Mouse (Mus musculus) forebrain, embryonic 11.5 days (tissue): ENCODE data around the gene Tbc1d8. TPM values are rescaled to one million over a fixed set of nuclear protein-coding genes. Genes with fewer than 3 reads are reported as not detected.

Experiments used
- ATAC-seq: fragments of 200-750 bp; cut with Nextera tagmentation; replicated peaks from 2 replicates; pipeline ENCODE4 v1.8.0; 2017; ENCODE audit warnings: moderate TSS enrichment; ENCODE audit not compliant: low FRiP score
- DNase-seq: peaks from one replicate; pipeline ENCODE4 v3.0.0-alpha.2; 2017; ENCODE audit warnings: low spot score
- H3K27ac ChIP-seq: fragments of 300-500 bp; sonication (generic); 2 replicates; pipeline ENCODE4 v1.5.1; 2014; ENCODE audit warnings: low read depth, low read length
- H3K27me3 ChIP-seq: fragments of 300-500 bp; sonication (generic); 2 replicates; pipeline ENCODE4 v1.6.1; 2014; ENCODE audit warnings: mild to moderate bottlenecking, low read length, mixed read lengths; ENCODE audit not compliant: control insufficient read depth, insufficient read depth
- H3K36me3 ChIP-seq: fragments of 300-500 bp; sonication (generic); 2 replicates; pipeline ENCODE4 v1.6.1; 2014; ENCODE audit warnings: mild to moderate bottlenecking, low read length, moderate library complexity, mixed read lengths; ENCODE audit not compliant: control insufficient read depth, insufficient read depth
- H3K4me1 ChIP-seq: fragments of 300-500 bp; sonication (generic); replicated peaks from 2 replicates; pipeline ENCODE4 v1.6.1; 2014; ENCODE audit warnings: low read length, mixed read lengths; ENCODE audit not compliant: control insufficient read depth, insufficient read depth
- H3K4me2 ChIP-seq: fragments of 300-500 bp; sonication (generic); 2 replicates; pipeline ENCODE4 v1.6.1; 2014; ENCODE audit warnings: low read depth, mild to moderate bottlenecking, low read length, moderate library complexity, mixed read lengths; ENCODE audit not compliant: severe bottlenecking
- H3K4me3 ChIP-seq: fragments of 300-500 bp; sonication (generic); 2 replicates; pipeline ENCODE4 v1.5.1; 2014; ENCODE audit warnings: low read depth, low read length
- H3K9ac ChIP-seq: fragments of 300-500 bp; sonication (generic); 2 replicates; pipeline ENCODE4 v1.6.1; 2014; ENCODE audit warnings: low read length
- H3K9me3 ChIP-seq: fragments of 300-500 bp; sonication (generic); 2 replicates; pipeline ENCODE4 v1.6.1; 2016; ENCODE audit warnings: low read length, mixed read lengths; ENCODE audit not compliant: control insufficient read depth
- WGBS: fragments of 180-500 bp; shearing (Covaris S2); extraction: QIAGEN DNeasy Blood & Tissue Kit; methylation state at CpG from one replicate; pipeline ENCODE4 v1.1.7; 2014; 5-methylcytosine and 5-hydroxymethylcytosine counted together
- polyA plus RNA-seq: library from polyadenylated mRNA; unstranded; fragments of >200 nt; fragmentation: Nextera tagmentation; extraction: Ambion mirVana; gene quantifications from 2 replicates; pipeline ENCODE4 v1.2.1, GENCODE M21; 2014

The Tbc1d8 gene
- polyA plus RNA-seq, 1 experiment from 2014 or later, result 6.5 TPM

GRCm38 (mm10) chr1:39448238-39448637 is 30.3 kb downstream of the Tbc1d8 start:
- DNase-seq, result no peak
- Histone ChIP-seq H3K4me2 (no peak overlapping the region), H3K4me3 (no peak overlapping the region), H3K4me1 (0 out of 2 replicates have a peak, but pooled peaks cover 2% of the 10 kb centered on the region), H3K9ac (no peak overlapping the region), H3K9me3 (no peaks in the 10 kb centered on the region), H3K36me3 (no peaks in the 10 kb centered on the region), H3K27ac (no peak overlapping the region), H3K27me3 (no peaks in the 10 kb centered on the region)
- WGBS, result 92% methylated on average over 5 of the region's 5 CpGs
- no peak for ATAC-seq

GRCm38 (mm10) chr1:39446178-39446577 is 32.4 kb downstream of the Tbc1d8 start:
- Histone ChIP-seq H3K4me1 (0 out of 2 replicates have a peak, but pooled peaks cover 2% of the 10 kb centered on the region), H3K4me2 (no peak overlapping the region), H3K27me3 (no peaks in the 10 kb centered on the region), H3K9ac (no peak overlapping the region), H3K9me3 (no peaks in the 10 kb centered on the region), H3K27ac (no peak overlapping the region), H3K4me3 (no peak overlapping the region), H3K36me3 (no peaks in the 10 kb centered on the region)
- DNase-seq (no peak), ATAC-seq (no peak)
- WGBS, result 84% methylated on average over 5 of the region's 5 CpGs

GRCm38 (mm10) chr1:39445303-39446050 is 33.1 kb downstream of the Tbc1d8 start:
- no peak overlapping the region for H3K9ac ChIP-seq
- H3K4me3 ChIP-seq, result no peak overlapping the region
- DNase-seq (no peak), ATAC-seq (no peak)
- H3K36me3 ChIP-seq, result no peaks in the 10 kb centered on the region
- no peak overlapping the region for H3K4me2 ChIP-seq
- no peaks in the 10 kb centered on the region for H3K27me3 ChIP-seq
- WGBS, result 89% methylated on average over 20 of the region's 20 CpGs
- H3K4me1 ChIP-seq, result 0 out of 2 replicates have a peak, but pooled peaks cover 2% of the 10 kb centered on the region
- H3K27ac ChIP-seq, result no peak overlapping the region
- H3K9me3 ChIP-seq, result no peaks in the 10 kb centered on the region

- Histone ChIP-seq H3K27me3 (no peaks in the 10 kb centered on the region), H3K36me3 (no peaks in the 10 kb centered on the region), H3K9me3 (no peaks in the 10 kb centered on the region), H3K9ac (no peak overlapping the region), H3K4me2 (no peak overlapping the region), H3K4me1 (0 out of 2 replicates have a peak, but pooled peaks cover 2% of the 10 kb centered on the region), H3K4me3 (no peak overlapping the region), H3K27ac (no peak overlapping the region)
- WGBS, result 83% methylated on average over 8 of the region's 8 CpGs
- DNase-seq (no peak), ATAC-seq (no peak)
Observed at GRCm38 (mm10) chr1:39443764-39444163, 34.8 kb downstream of the Tbc1d8 start.

GRCm38 (mm10) chr1:39441686-39442085 is 36.9 kb downstream of the Tbc1d8 start:
- H3K9me3 ChIP-seq, result no peaks in the 10 kb centered on the region
- H3K9ac ChIP-seq, result no peak overlapping the region
- no peaks in the 10 kb centered on the region for H3K36me3 ChIP-seq
- WGBS, result 87% methylated on average over 6 of the region's 6 CpGs
- H3K4me1 ChIP-seq, result 0 out of 2 replicates have a peak, but pooled peaks cover 2% of the 10 kb centered on the region
- no peak overlapping the region for H3K27ac ChIP-seq
- H3K4me2 ChIP-seq, result no peak overlapping the region
- H3K27me3 ChIP-seq, result no peaks in the 10 kb centered on the region
- no peak overlapping the region for H3K4me3 ChIP-seq
- ATAC-seq (no peak), DNase-seq (no peak)

GRCm38 (mm10) chr1:39439661-39440548 is 38.6 kb downstream of the Tbc1d8 start:
- H3K9ac ChIP-seq, result no peak overlapping the region
- H3K36me3 ChIP-seq, result no peaks in the 10 kb centered on the region
- DNase-seq (no peak), ATAC-seq (no peak)
- H3K27ac ChIP-seq, result no peak overlapping the region
- no peaks in the 10 kb centered on the region for H3K9me3 ChIP-seq
- H3K4me2 ChIP-seq, result no peak overlapping the region
- 88% methylated on average over 12 of the region's 12 CpGs for WGBS
- H3K27me3 ChIP-seq, result no peaks in the 10 kb centered on the region
- 0 out of 2 replicates have a peak, but pooled peaks cover 2% of the 10 kb centered on the region for H3K4me1 ChIP-seq
- no peak overlapping the region for H3K4me3 ChIP-seq

- no peak for ATAC-seq
- H3K36me3 ChIP-seq, result no peaks in the 10 kb centered on the region
- H3K4me3 ChIP-seq, result no peak overlapping the region
- no peaks in the 10 kb centered on the region for H3K9me3 ChIP-seq
- H3K27me3 ChIP-seq, result no peaks in the 10 kb centered on the region
- H3K27ac ChIP-seq, result no peak overlapping the region
- 0 out of 2 replicates have a peak, but pooled peaks cover under 1% of the 10 kb centered on the region for H3K4me1 ChIP-seq
- no peak overlapping the region for H3K9ac ChIP-seq
- DNase-seq, result no peak
- no peak overlapping the region for H3K4me2 ChIP-seq
Observed at GRCm38 (mm10) chr1:39438629-39439028, 39.9 kb downstream of the Tbc1d8 start.

- H3K4me2 ChIP-seq, result no peak overlapping the region
- WGBS, result 88% methylated on average over 6 of the region's 6 CpGs
- H3K27ac ChIP-seq, result no peak overlapping the region
- H3K9me3 ChIP-seq, result no peaks in the 10 kb centered on the region
- no peaks in the 10 kb centered on the region for H3K27me3 ChIP-seq
- ATAC-seq, result no peak
- DNase-seq, result no peak
- no peaks in the 10 kb centered on the region for H3K36me3 ChIP-seq
- no peaks in the 10 kb centered on the region for H3K4me1 ChIP-seq
- no peak overlapping the region for H3K4me3 ChIP-seq
- no peak overlapping the region for H3K9ac ChIP-seq
Observed at GRCm38 (mm10) chr1:39434264-39434663, 44.3 kb downstream of the Tbc1d8 start.
